Mouse (Mus musculus) C2C12 (cell line): ENCODE results near the gene Atp2a2. TPM values are rescaled to one million over a fixed set of nuclear protein-coding genes. Genes with fewer than 3 reads are reported as not detected.

Experiments used
- H3K27me3 ChIP-seq: one replicate; pipeline ENCODE4 v1.6.1; 2011; ENCODE audit not compliant: control insufficient read depth, insufficient read depth, insufficient read length
- H3K36me3 ChIP-seq: one replicate; pipeline ENCODE4 v1.6.1; 2011; ENCODE audit not compliant: control insufficient read depth, insufficient read depth
- H3K4me3 ChIP-seq: one replicate; pipeline ENCODE4 v1.5.1; 2011; ENCODE audit warnings: mild to moderate bottlenecking, control low read depth; ENCODE audit not compliant: poor library complexity, insufficient read depth, severe bottlenecking
- H3K79me2 ChIP-seq: one replicate; pipeline ENCODE4 v1.6.1; 2011; ENCODE audit not compliant: control insufficient read depth, insufficient read depth
- H3K79me3 ChIP-seq: one replicate; pipeline ENCODE4 v1.6.1; 2011; ENCODE audit warnings: low read depth, control low read depth
- H3ac ChIP-seq: one replicate; pipeline ENCODE3; 2011; ENCODE audit warnings: low read depth; ENCODE audit not compliant: control insufficient read depth, insufficient read length
- CEBPB ChIP-seq: IDR thresholded peaks from one replicate; pipeline ENCODE4 v1.6.1; 2011; ENCODE audit warnings: low read depth, mild to moderate bottlenecking, control low read depth, moderate library complexity
- CTCF ChIP-seq: IDR thresholded peaks from one replicate; pipeline ENCODE4 v1.5.1; 2011; ENCODE audit not compliant: control insufficient read depth, insufficient read depth, insufficient read length
- FOSL1 ChIP-seq: IDR thresholded peaks from one replicate; pipeline ENCODE4 v1.8.0; 2011; ENCODE audit warnings: mild to moderate bottlenecking, low read length; ENCODE audit not compliant: poor library complexity, insufficient read depth, severe bottlenecking
- MAX ChIP-seq: IDR thresholded peaks from one replicate; pipeline ENCODE4 v1.6.1; 2011; ENCODE audit warnings: mild to moderate bottlenecking, control low read depth
- MYOD1 ChIP-seq: IDR thresholded peaks from one replicate; pipeline ENCODE4 v1.6.1; 2011; ENCODE audit warnings: low read depth; ENCODE audit not compliant: control insufficient read depth, insufficient read length
- MYOG ChIP-seq: IDR thresholded peaks from one replicate; pipeline ENCODE4 v1.6.1; 2011; ENCODE audit not compliant: control insufficient read depth, insufficient read length; ENCODE audit errors: extremely low read depth
- USF1 ChIP-seq: IDR thresholded peaks from one replicate; pipeline ENCODE4 v1.6.1; 2011; ENCODE audit warnings: low read depth, mild to moderate bottlenecking, control low read depth, moderate library complexity
- polyA plus RNA-seq: library from polyadenylated mRNA; unstranded; fragments of >200 nt; fragmentation: generic; extraction: Trizol; gene quantifications from one replicate; pipeline ENCODE4 v1.2.1, GENCODE M21; 2012; ENCODE audit warnings: missing spikeins

Atp2a2 gene
- polyA plus RNA-seq, 1 experiment: 101 TPM

- no peak overlapping the region for H3ac ChIP-seq
- H3K79me3 ChIP-seq: no peaks in the 10 kb centered on the region
- no peaks in the 10 kb centered on the region for H3K36me3 ChIP-seq
- TF ChIP-seq CEBPB (no peak), MYOG (no peak), MAX (no peak), USF1 (no peak), MYOD1 (no peak), FOSL1 (no peak), CTCF (no peak)
- H3K27me3 ChIP-seq: no peaks in the 10 kb centered on the region
- H3K79me2 ChIP-seq: no peaks in the 10 kb centered on the region
- H3K4me3 ChIP-seq: no peak overlapping the region
Measured at GRCm38 (mm10) chr5:122528591-122528990, 26.6 kb upstream of the Atp2a2 start.

- no peaks in the 10 kb centered on the region for H3K36me3 ChIP-seq
- H3K27me3 ChIP-seq: no peaks in the 10 kb centered on the region
- no peak overlapping the region for H3K4me3 ChIP-seq
- no peaks in the 10 kb centered on the region for H3K79me2 ChIP-seq
- no peaks in the 10 kb centered on the region for H3K79me3 ChIP-seq
- TF ChIP-seq MYOG (no peak), CTCF (no peak), MYOD1 (no peak), CEBPB (no peak), USF1 (no peak), MAX (no peak), FOSL1 (no peak)
- H3ac ChIP-seq: no peak overlapping the region
Measured at GRCm38 (mm10) chr5:122527761-122528160, 25.7 kb upstream of the Atp2a2 start.

GRCm38 (mm10) chr5:122526878-122527730 lies 25.1 kb upstream of the Atp2a2 start:
- H3K36me3 ChIP-seq: no peaks in the 10 kb centered on the region
- no peaks in the 10 kb centered on the region for H3K79me2 ChIP-seq
- no peak for TF ChIP-seq MYOG
- TF ChIP-seq MYOD1: no peak
- TF ChIP-seq MAX: no peak
- TF ChIP-seq USF1: no peak
- TF ChIP-seq CEBPB: no peak
- no peak for TF ChIP-seq FOSL1
- no peak for TF ChIP-seq CTCF
- H3K27me3 ChIP-seq: no peaks in the 10 kb centered on the region
- no peaks in the 10 kb centered on the region for H3K79me3 ChIP-seq
- no peak overlapping the region for H3ac ChIP-seq
- H3K4me3 ChIP-seq: no peak overlapping the region

GRCm38 (mm10) chr5:122526405-122526804 lies 24.4 kb upstream of the Atp2a2 start:
- no peak overlapping the region for H3K4me3 ChIP-seq
- H3K36me3 ChIP-seq: no peaks in the 10 kb centered on the region
- H3K79me3 ChIP-seq: no peaks in the 10 kb centered on the region
- no peak for TF ChIP-seq CTCF
- no peak for TF ChIP-seq CEBPB
- TF ChIP-seq MYOD1: no peak
- no peak for TF ChIP-seq MYOG
- TF ChIP-seq FOSL1: no peak
- TF ChIP-seq MAX: no peak
- no peak for TF ChIP-seq USF1
- H3K27me3 ChIP-seq: no peaks in the 10 kb centered on the region
- H3K79me2 ChIP-seq: no peaks in the 10 kb centered on the region
- H3ac ChIP-seq: no peak overlapping the region

GRCm38 (mm10) chr5:122525238-122525931 lies 23.4 kb upstream of the Atp2a2 start:
- Histone ChIP-seq H3K4me3 (no peak overlapping the region), H3K79me3 (no peaks in the 10 kb centered on the region), H3K79me2 (no peaks in the 10 kb centered on the region), H3K36me3 (no peaks in the 10 kb centered on the region), H3K27me3 (no peaks in the 10 kb centered on the region), H3ac (no peak overlapping the region)
- TF ChIP-seq MYOG (no peak), USF1 (no peak), FOSL1 (no peak), CTCF (no peak), MYOD1 (no peak), MAX (no peak), CEBPB (no peak)
